Mouse (Mus musculus): ENCODE data around the gene Unc13d.

- TF ChIP-seq TAL1 (IDR thresholded peaks at IDR 0.05; ENCODE audit: low read length) = no peak
- TF ChIP-seq GATA1 (IDR thresholded peaks at IDR 0.05; ENCODE audit: low read length) = no peak
These were observed 1.8 kb upstream of the Unc13d start for GRCm38 (mm10) chr11:116079511-116079910.

Measured in erythroblast, embryonic 14.5 days (primary cell).